Mouse (Mus musculus): Measurements from ENCODE around the gene Atg9b.

DNA sequence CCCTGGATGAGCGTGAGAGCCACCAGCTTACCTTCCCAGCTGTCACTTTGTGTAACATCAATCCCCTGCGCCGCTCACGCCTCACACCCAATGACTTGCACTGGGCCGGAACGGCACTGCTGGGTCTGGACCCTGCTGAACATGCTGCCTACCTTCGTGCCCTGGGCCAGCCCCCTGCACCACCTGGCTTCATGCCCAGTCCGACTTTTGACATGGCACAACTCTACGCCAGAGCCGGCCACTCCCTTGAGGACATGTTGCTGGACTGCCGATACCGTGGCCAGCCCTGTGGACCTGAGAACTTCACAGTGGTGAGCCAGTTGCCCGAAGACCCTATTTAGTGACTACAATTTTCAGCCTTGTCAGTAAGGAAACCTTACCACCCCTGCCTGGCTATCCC is 22.0 kb upstream of the Atg9b start:
- TF ChIP-seq CTCF (conservative IDR thresholded peaks at IDR 0.05; ENCODE audit: insufficient read depth, insufficient read length, low read depth, low read length) = no peak
- TF ChIP-seq POLR2A (IDR thresholded peaks at IDR 0.05; ENCODE audit: low read depth, low read length) = no peak
